Mouse (Mus musculus) C2C12 (cell line): ENCODE data around the gene Ist1.

Experiments
- CEBPB ChIP-seq: IDR thresholded peaks from one replicate; pipeline ENCODE4 v1.6.1; 2011; ENCODE audit warnings: low read depth, mild to moderate bottlenecking, control low read depth, moderate library complexity
- CTCF ChIP-seq: IDR thresholded peaks from one replicate; pipeline ENCODE4 v1.5.1; 2011; ENCODE audit not compliant: control insufficient read depth, insufficient read depth, insufficient read length
- MAX ChIP-seq: IDR thresholded peaks from one replicate; pipeline ENCODE4 v1.6.1; 2011; ENCODE audit warnings: mild to moderate bottlenecking, control low read depth
- MYOG ChIP-seq: IDR thresholded peaks from one replicate; pipeline ENCODE4 v1.6.1; 2011; ENCODE audit not compliant: control insufficient read depth, insufficient read length; ENCODE audit errors: extremely low read depth
- USF1 ChIP-seq: IDR thresholded peaks from one replicate; pipeline ENCODE4 v1.6.1; 2011; ENCODE audit warnings: low read depth, mild to moderate bottlenecking, control low read depth, moderate library complexity

- TF ChIP-seq CTCF (no peak), MAX (no peak), CEBPB (no peak), MYOG (no peak), USF1 (no peak)
Observed at GRCm38 (mm10) chr8:109628638-109629037, 64.4 kb downstream of the Ist1 start.
